Mouse (Mus musculus): ENCODE data around the gene Dnajb2. TPM values are rescaled to one million over a fixed set of nuclear protein-coding genes. Genes with fewer than 3 reads are reported as not detected.
A peak's percentile ranks its signal among the peaks of the same experiment; 100 is the strongest.
"Not testable (repeated sequence)": the region's sequence is repeated elsewhere in the genome, so short reads cannot be mapped to it uniquely, and the experiment has no call there.

Gene Dnajb2
- total and polyA plus RNA-seq, 3 experiments, result 67.9 to 129 (median 111) TPM

DNA sequence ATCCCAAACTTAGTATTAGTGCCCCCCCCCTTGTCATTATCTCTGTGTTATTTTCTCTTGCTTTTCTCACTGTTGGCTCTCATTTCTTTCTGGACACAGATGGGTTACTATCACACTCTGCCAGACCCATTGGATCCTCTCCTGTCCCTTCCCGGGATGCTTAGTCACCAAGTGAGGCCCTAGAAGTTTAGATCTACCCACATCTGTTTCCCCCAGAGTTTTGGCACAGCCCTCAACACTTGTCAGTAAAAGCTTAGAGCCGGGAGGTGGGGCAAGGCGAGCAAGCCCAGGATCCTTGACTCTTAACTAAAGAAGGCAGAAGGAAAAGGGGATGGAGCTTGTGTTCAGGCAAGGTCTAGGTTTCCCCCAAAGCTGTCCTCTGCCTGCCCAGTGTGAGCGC lies 7.0 kb upstream of the Dnajb2 start:
- no peak for DNase-seq
- H3K27me3 ChIP-seq (ENCODE audit: control insufficient read depth, insufficient read depth, low read length), result no peaks in the 10 kb centered on the region
- WGBS, result 58% methylated on average over 4 of the region's 4 CpGs
- H3K9ac ChIP-seq (ENCODE audit: low read depth, low read length), result no peak overlapping the region
- intact Hi-C loops (cut with DNase I), result no loop called here
- H3K4me3 ChIP-seq, result no peak overlapping the region
- no peaks in the 10 kb centered on the region for H3K79me2 ChIP-seq (replicated peaks; ENCODE audit: control insufficient read depth, insufficient read depth, low read length)
- no peak for TF ChIP-seq EP300 (IDR thresholded peaks at IDR 0.05; ENCODE audit: insufficient read depth, low read depth, low read length)
- no peak for TF ChIP-seq POLR2A (IDR thresholded peaks at IDR 0.05; ENCODE audit: insufficient read depth, low read depth, low read length)
- TF ChIP-seq CTCF (IDR thresholded peaks at IDR 0.05), result no peak
- no peaks in the 10 kb centered on the region for H3K36me3 ChIP-seq (ENCODE audit: control insufficient read depth, insufficient read depth, low read length)
- no peaks in the 10 kb centered on the region for H3K4me1 ChIP-seq (ENCODE audit: control insufficient read depth, insufficient read depth, low read length)
- no peak overlapping the region for H3K27ac ChIP-seq

DNA sequence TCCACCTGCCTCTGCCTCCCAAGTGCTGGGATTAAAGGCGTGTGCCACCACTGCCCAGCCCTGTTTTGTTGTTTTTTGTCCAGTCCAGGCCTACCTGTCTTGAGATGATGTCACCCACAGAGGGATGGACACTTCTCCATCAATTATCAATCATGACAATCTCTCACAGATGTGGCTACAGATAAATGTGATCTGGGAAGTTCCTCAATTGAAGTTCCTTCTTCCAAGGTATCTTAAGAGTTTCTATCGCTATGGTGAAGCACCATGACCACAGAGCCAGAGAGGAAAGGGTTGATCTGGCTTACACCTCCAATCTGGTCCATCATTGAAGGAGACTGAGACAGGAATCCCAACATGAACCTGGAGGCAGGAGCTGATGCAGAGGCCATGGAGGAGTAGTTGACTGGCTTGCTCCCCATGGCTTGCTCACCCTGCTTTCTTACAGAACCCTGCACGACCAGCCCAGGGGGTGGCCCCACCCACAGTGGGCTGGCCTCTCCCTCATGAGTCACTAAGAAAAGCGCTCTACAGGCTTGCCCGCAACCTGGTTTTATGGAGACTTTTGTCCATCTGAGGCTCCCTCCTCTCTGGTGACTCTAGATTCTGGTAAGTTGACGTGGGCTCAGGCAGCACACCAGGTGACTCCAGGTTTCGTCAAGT lies 5.7 kb upstream of the Dnajb2 start:
- Histone ChIP-seq H3K79me2 (replicated peaks; ENCODE audit: control insufficient read depth, insufficient read depth, low read length) (no peaks in the 10 kb centered on the region), H3K4me3 (no peak overlapping the region), H3K9ac (ENCODE audit: low read depth, low read length) (no peak overlapping the region), H3K4me1 (ENCODE audit: control insufficient read depth, insufficient read depth, low read length) (peaks cover 3% of the 10 kb centered on the region), H3K27ac (no peak overlapping the region), H3K27me3 (ENCODE audit: control insufficient read depth, insufficient read depth, low read length) (no peaks in the 10 kb centered on the region), H3K36me3 (ENCODE audit: control insufficient read depth, insufficient read depth, low read length) (no peaks in the 10 kb centered on the region)
- no peak for TF ChIP-seq CTCF (IDR thresholded peaks at IDR 0.05)
- TF ChIP-seq POLR2A (IDR thresholded peaks at IDR 0.05; ENCODE audit: insufficient read depth, low read depth, low read length), result no peak
- no peak for TF ChIP-seq EP300 (IDR thresholded peaks at IDR 0.05; ENCODE audit: insufficient read depth, low read depth, low read length)
- intact Hi-C loops (cut with DNase I), result no loop called here
- 67% methylated on average over 7 of the region's 7 CpGs for WGBS
- DNase-seq, result no peak

DNA sequence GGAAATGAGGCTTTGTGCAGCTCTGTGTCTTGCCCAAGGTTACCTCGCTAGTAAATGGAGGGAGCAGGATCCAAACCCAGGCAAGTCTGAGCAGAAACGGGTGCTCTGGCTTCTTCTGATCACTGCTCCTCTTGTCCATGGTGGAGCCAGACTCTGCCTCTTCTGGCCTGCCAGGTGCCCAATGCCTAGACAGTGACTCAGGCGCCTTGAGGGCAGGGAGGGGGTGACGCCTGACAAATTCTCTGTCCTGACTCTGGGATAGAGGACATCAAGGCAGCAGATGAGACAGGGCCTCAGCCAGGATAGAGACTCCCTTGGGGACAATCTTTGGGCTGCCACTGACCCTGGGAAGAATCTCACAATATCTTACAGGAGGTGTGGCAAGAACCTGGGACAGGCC lies 5.0 kb upstream of the Dnajb2 start:
- Histone ChIP-seq H3K36me3 (ENCODE audit: control insufficient read depth, insufficient read depth, low read length) (no peaks in the 10 kb centered on the region), H3K79me2 (replicated peaks; ENCODE audit: control insufficient read depth, insufficient read depth, low read length) (no peaks in the 10 kb centered on the region), H3K4me3 (no peak overlapping the region), H3K27ac (no peak overlapping the region), H3K9ac (ENCODE audit: low read depth, low read length) (no peak overlapping the region), H3K27me3 (ENCODE audit: control insufficient read depth, insufficient read depth, low read length) (no peaks in the 10 kb centered on the region), H3K4me1 (ENCODE audit: control insufficient read depth, insufficient read depth, low read length) (peaks cover 5% of the 10 kb centered on the region)
- intact Hi-C loops (cut with DNase I), result no loop called here
- 75% methylated on average over 4 of the region's 4 CpGs for WGBS
- no peak for TF ChIP-seq EP300 (IDR thresholded peaks at IDR 0.05; ENCODE audit: insufficient read depth, low read depth, low read length)
- TF ChIP-seq POLR2A (IDR thresholded peaks at IDR 0.05; ENCODE audit: insufficient read depth, low read depth, low read length), result no peak
- no peak for TF ChIP-seq CTCF (IDR thresholded peaks at IDR 0.05)
- no peak for DNase-seq

DNA sequence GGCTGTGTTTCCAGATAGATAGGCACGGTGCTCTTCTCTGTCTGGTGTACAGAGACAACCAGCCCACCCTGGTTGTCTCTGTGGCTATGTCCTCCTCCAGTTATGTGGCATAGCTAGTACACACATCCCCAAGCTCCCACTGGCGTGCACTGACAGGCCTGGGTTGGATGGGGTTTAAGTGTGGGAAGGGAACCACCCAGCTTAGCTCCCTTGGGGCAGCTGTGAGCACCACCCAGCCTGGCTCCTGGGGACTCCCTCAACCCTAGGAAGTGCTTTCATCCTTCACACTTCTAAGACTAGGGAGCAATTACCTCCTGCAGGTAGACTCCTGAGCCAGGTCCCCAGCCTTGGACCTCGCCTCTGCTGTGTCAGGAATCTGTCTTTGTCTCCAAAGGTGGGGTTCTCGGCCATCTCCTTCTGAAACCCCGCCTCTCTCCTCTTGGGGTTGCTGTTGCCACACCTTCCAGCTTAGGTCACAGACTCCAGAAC lies 4.5 kb upstream of the Dnajb2 start, which contains the start of gene A630095N17Rik:
Gene A630095N17Rik (minus strand): TSS at position 439 of the 489 bp plus-strand sequence.
- no peaks in the 10 kb centered on the region for H3K36me3 ChIP-seq (ENCODE audit: control insufficient read depth, insufficient read depth, low read length)
- no peaks in the 10 kb centered on the region for H3K27me3 ChIP-seq (ENCODE audit: control insufficient read depth, insufficient read depth, low read length)
- H3K4me1 ChIP-seq (ENCODE audit: control insufficient read depth, insufficient read depth, low read length), result peaks cover 5% of the 10 kb centered on the region
- intact Hi-C loops (cut with DNase I), result no loop called here
- H3K9ac ChIP-seq (ENCODE audit: low read depth, low read length), result no peak within 1 kb of the TSS
- no peak for DNase-seq
- no peaks in the 10 kb centered on the region for H3K79me2 ChIP-seq (replicated peaks; ENCODE audit: control insufficient read depth, insufficient read depth, low read length)
- no peak within 1 kb of the TSS for H3K27ac ChIP-seq
- TF ChIP-seq EP300 (IDR thresholded peaks at IDR 0.05; ENCODE audit: insufficient read depth, low read depth, low read length) (no peak), CTCF (IDR thresholded peaks at IDR 0.05) (no peak), POLR2A (IDR thresholded peaks at IDR 0.05; ENCODE audit: insufficient read depth, low read depth, low read length) (no peak)
- 71% methylated on average over 5 of the region's 5 CpGs for WGBS
- no peak within 1 kb of the TSS for H3K4me3 ChIP-seq

DNA sequence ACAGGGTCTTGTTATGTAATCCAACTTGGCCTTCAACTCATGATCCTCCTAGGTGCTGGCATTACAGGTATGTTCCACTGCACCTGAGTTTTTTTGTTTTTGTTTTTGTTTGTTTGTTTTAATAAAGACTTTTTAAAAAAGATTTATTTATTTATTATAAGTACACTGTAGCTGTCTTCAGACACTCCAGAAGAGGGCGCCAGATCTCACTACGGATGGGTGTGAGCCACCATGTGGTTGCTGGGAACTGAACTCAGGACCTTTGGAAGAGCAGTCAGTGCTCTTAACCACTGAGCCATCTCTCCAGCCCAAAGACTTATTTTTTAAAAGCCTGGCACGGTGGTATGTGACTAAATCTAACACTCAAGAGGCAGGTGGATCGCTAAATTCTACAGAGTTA lies 3.7 kb upstream of the Dnajb2 start:
- H3K4me3 ChIP-seq; H3K79me2 ChIP-seq (replicated peaks; ENCODE audit: control insufficient read depth, insufficient read depth, low read length); H3K27ac ChIP-seq; DNase-seq; H3K9ac ChIP-seq (ENCODE audit: low read depth, low read length); intact Hi-C loops (cut with DNase I); H3K4me1 ChIP-seq (ENCODE audit: control insufficient read depth, insufficient read depth, low read length); H3K27me3 ChIP-seq (ENCODE audit: control insufficient read depth, insufficient read depth, low read length); H3K36me3 ChIP-seq (ENCODE audit: control insufficient read depth, insufficient read depth, low read length): not testable (repeated sequence)
- peak; percentile 39 for TF ChIP-seq CTCF (IDR thresholded peaks at IDR 0.05)
- WGBS, result 64% methylated on average over 4 of the region's 4 CpGs

DNA sequence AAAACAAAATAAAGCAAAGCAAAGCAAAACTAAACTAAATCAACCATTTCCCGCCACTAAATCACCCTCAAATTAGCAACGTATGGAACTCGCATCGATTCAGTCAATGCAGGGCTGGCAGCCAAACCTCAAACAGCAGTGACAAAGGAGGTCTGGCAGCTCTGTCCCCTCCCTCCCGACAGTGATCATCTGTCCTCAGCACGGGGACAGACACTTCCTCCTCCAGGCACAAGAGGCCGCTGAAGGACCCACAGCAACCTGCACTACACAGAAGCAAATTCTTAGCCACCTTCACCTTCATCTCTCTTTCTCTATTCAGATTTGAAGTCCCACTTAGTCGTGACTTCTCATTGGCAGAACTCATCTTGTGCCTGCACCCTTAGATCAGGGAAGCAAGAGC lies 1.6 kb upstream of the Dnajb2 start:
- no peaks in the 10 kb centered on the region for H3K79me2 ChIP-seq (replicated peaks; ENCODE audit: control insufficient read depth, insufficient read depth, low read length)
- no peak overlapping the region for H3K4me3 ChIP-seq
- no peaks in the 10 kb centered on the region; the same call in 1 of the 2 replicates for H3K36me3 ChIP-seq (ENCODE audit: control insufficient read depth, insufficient read depth, low read length)
- peak; percentile 76 to 79 for DNase-seq
- intact Hi-C loops (cut with DNase I), result loop anchor here (2.0 to 5.0 kb wide), 2 partner anchors 24 to 83 kb away; partner anchors contain the start of genes Dnpep, Glb1l and Stk16
- H3K27me3 ChIP-seq (ENCODE audit: control insufficient read depth, insufficient read depth, low read length), result no peaks in the 10 kb centered on the region
- H3K27ac ChIP-seq, result peak overlapping the region; percentile 36
- WGBS, result under 1% methylated on average over 8 of the region's 8 CpGs
- peak overlapping the region; percentile 46; the same call in 1 of the 2 replicates for H3K9ac ChIP-seq (ENCODE audit: low read depth, low read length)
- TF ChIP-seq EP300 (IDR thresholded peaks at IDR 0.05; ENCODE audit: insufficient read depth, low read depth, low read length), result peak; percentile 69
- TF ChIP-seq POLR2A (IDR thresholded peaks at IDR 0.05; ENCODE audit: insufficient read depth, low read depth, low read length), result peak; percentile 19; the same call in 1 of the 2 replicates
- TF ChIP-seq CTCF (IDR thresholded peaks at IDR 0.05), result peak; percentile 92
- H3K4me1 ChIP-seq (ENCODE audit: control insufficient read depth, insufficient read depth, low read length), result peaks cover 9% of the 10 kb centered on the region

Measured in heart, adult 2 months (tissue).